Comparison of ENCODE assay signal across 5 mouse cellular contexts in the genomic region with DNA sequence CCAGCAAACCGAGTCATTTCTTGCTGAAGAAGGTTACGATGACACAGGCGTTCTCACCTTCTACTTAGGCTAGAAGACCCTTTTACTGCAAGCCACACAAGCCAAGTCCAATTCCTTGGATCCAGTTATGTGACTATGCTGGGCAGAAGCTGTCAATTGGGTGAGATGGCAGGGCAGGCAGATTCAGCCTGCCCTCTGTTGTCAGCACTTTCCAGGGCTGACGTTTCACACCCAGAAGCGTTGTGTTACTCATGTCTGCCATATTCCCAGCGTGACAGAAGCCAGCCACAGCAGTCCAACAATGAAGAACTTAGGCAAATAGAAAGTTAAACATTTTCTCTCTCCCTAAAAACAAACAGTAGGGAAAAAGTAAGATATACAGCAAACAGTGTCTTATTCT. TPM values are rescaled to one million over a fixed set of nuclear protein-coding genes. Genes with fewer than 3 reads are reported as not detected.
"Had no signal": no experiment of that assay in that cellular context is flagged by ENCODE, and none has a peak within 500 bp of the region (broad histone marks: within the 10 kb centered on the region; RNA-seq: fewer than 3 reads in every experiment).

No protein-coding gene starts in this region.

RNA-seq across cellular contexts. Expression of a gene that starts 38.9 kb away (rescaled TPM):
- polyA plus RNA-seq: heart, embryonic 13.5 days; limb, embryonic 11.5 days; limb, embryonic 13.5 days; liver, adult 2 months; liver, embryonic 12.5 days had no signal
